Comparison of ENCODE assay signal across 8 mouse cellular contexts in the genomic region with DNA sequence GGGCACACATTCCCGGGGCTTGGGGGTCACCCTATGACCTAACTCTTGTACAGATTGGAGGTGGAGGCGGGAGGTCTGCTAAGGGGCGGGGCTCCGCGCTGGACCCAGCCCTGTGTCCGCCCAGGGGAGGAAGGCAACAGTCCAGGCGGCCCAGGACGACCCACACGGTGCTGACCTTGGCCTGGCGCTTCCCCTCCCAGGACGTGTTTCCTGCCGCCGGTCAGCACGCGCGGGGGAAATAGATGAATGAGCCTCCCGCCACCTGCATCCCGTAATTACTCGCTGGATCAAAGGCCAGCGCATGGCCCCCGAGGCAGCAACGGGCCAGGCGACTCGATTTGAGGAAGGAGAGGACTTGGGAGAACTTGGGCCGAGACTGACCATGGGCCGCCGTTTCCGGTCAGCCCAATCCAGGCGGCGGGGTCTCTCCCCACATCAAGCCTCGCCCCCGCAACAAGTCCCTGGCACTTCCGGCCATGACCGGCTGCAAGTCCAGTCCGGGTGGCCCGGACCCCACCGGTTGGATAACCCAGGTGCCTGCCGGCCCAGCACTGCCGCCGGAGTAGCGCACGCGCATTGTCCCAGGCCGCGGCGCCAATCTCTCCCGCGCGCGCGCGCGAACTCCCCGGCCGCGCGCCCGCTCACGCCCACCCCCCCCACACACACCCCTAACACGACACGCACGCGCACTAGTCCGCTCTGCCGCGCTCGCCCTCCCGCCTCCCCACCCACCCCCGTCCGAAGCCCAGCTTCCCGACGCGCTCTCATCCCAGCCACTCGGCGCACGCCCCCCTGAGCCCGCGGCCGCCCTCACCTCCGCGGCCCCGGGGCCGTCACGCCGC. TPM values are rescaled to one million over a fixed set of nuclear protein-coding genes. Genes with fewer than 3 reads are reported as not detected.
DNase-seq lines count a peak whose midpoint lies in the region; ATAC-seq lines count a peak whose summit lies in the region.

No protein-coding gene starts in this region.

- peak overlapping the region; percentile 97 for H3K27ac ChIP-seq in brown adipose tissue, adult 24 weeks (replicated peaks; ENCODE audit: low read depth, low read length)
- peak overlapping the region; percentile 93 to 97 for H3K27ac ChIP-seq in heart, embryonic 14.5 days (replicated peaks in 1 of 2; ENCODE audit: control insufficient read depth in 1 of 2, insufficient read depth in 1 of 2, low read depth in 2 of 2, low read length in 2 of 2)
- H3K27ac ChIP-seq in liver, embryonic 16.5 days (ENCODE audit: low read length): peak overlapping the region; percentile 89
- H3K27ac ChIP-seq in neural tube, embryonic 12.5 days: peak overlapping the region; percentile 66; the same call in 1 of the 2 replicates

- peaks cover 34% of the 10 kb centered on the region for H3K4me1 ChIP-seq in brown adipose tissue, adult 24 weeks (ENCODE audit: control insufficient read depth, insufficient read depth, insufficient read length, low read length)
- peaks cover 22 to 46% of the 10 kb centered on the region in 2 experiments for H3K4me1 ChIP-seq in heart, embryonic 14.5 days (ENCODE audit: control insufficient read depth in 2 of 2, insufficient read depth in 2 of 2, low read length in 2 of 2)
- H3K4me1 ChIP-seq in liver, embryonic 16.5 days (ENCODE audit: control insufficient read depth, low read depth, low read length): peaks cover 48% of the 10 kb centered on the region
- peaks cover 26% of the 10 kb centered on the region for H3K4me1 ChIP-seq in neural tube, embryonic 12.5 days

- peak; percentile 41 to 45 for DNase-seq in CD8-positive naive resting alpha-beta T cell, adult 2 months (ENCODE audit: low read depth in 2 of 2, low spot score in 2 of 2)
- peak; percentile 92 for DNase-seq in kidney, postnatal 14 days
- peak; percentile 92 for DNase-seq in testis, postnatal 10 days (ENCODE audit: low spot score)

- no peaks in the 10 kb centered on the region for H3K9me3 ChIP-seq in heart, embryonic 14.5 days (ENCODE audit: control insufficient read depth, low read length)
- no peaks in the 10 kb centered on the region for H3K9me3 ChIP-seq in liver, embryonic 16.5 days (replicated peaks; ENCODE audit: control insufficient read depth, low read length)
- no peaks in the 10 kb centered on the region for H3K9me3 ChIP-seq in neural tube, embryonic 12.5 days

- no peaks in the 10 kb centered on the region for H3K36me3 ChIP-seq in heart, embryonic 14.5 days (ENCODE audit: control insufficient read depth, insufficient read depth, low read length)
- no peaks in the 10 kb centered on the region for H3K36me3 ChIP-seq in liver, embryonic 16.5 days (ENCODE audit: control insufficient read depth, insufficient read depth)
- no peaks in the 10 kb centered on the region for H3K36me3 ChIP-seq in neural tube, embryonic 12.5 days

- 1% methylated on average over 67 of the region's 85 CpGs for WGBS in heart, embryonic 14.5 days
- WGBS in liver, embryonic 16.5 days (ENCODE audit: insufficient replicate concordance): under 1% methylated on average over 68 of the region's 85 CpGs
- WGBS in neural tube, embryonic 12.5 days: under 1% methylated on average over 84 of the region's 85 CpGs

- peak; percentile 53 for ATAC-seq in erythroid progenitor cell, adult 5-6 weeks (replicated peaks; ENCODE audit: low FRiP score, poor library complexity, severe bottlenecking)
- ATAC-seq in heart, embryonic 14.5 days (ENCODE audit: insufficient number of reproducible peaks, insufficient read depth, low FRiP score, low read depth): peak; percentile 68
- peak; percentile 69 for ATAC-seq in liver, embryonic 16.5 days (ENCODE audit: low read depth)
- peak; percentile 80 for ATAC-seq in neural tube, embryonic 12.5 days (ENCODE audit: low FRiP score, low read depth)

- H3K4me2 ChIP-seq in heart, embryonic 14.5 days (ENCODE audit: low read length): peak overlapping the region; percentile 69
- peak overlapping the region; percentile 79 for H3K4me2 ChIP-seq in liver, embryonic 16.5 days (ENCODE audit: low read depth, low read length)
- H3K4me2 ChIP-seq in neural tube, embryonic 12.5 days (replicated peaks): peak overlapping the region; percentile 96

- H3K4me3 ChIP-seq in brown adipose tissue, adult 24 weeks (ENCODE audit: insufficient read depth, low read depth, low read length): peak overlapping the region; percentile 97
- peak overlapping the region; percentile 60 to 73 for H3K4me3 ChIP-seq in heart, embryonic 14.5 days (ENCODE audit: control insufficient read depth in 1 of 2, insufficient read depth in 1 of 2, low read depth in 1 of 2, low read length in 2 of 2)
- H3K4me3 ChIP-seq in liver, embryonic 16.5 days (ENCODE audit: low read depth, low read length): peak overlapping the region; percentile 82
- peak overlapping the region; percentile 78 for H3K4me3 ChIP-seq in neural tube, embryonic 12.5 days

- no peaks in the 10 kb centered on the region for H3K27me3 ChIP-seq in heart, embryonic 14.5 days (ENCODE audit: control insufficient read depth, insufficient read depth, low read length)
- no peaks in the 10 kb centered on the region for H3K27me3 ChIP-seq in liver, embryonic 16.5 days (ENCODE audit: control insufficient read depth, insufficient read depth, low read depth, low read length)
- H3K27me3 ChIP-seq in neural tube, embryonic 12.5 days (replicated peaks): no peaks in the 10 kb centered on the region

- peak overlapping the region; percentile 93 for H3K9ac ChIP-seq in heart, embryonic 14.5 days (ENCODE audit: low read length)
- peak overlapping the region; percentile 86 for H3K9ac ChIP-seq in liver, embryonic 16.5 days (ENCODE audit: low read depth, low read length)
- H3K9ac ChIP-seq in neural tube, embryonic 12.5 days: peak overlapping the region; percentile 84

RNA-seq across cellular contexts. Expression of a gene that starts 0.5 kb away (rescaled TPM):
- polyA plus RNA-seq in brown adipose tissue, adult 24 weeks (2012; ENCODE audit: insufficient read depth, insufficient read length, missing spikeins): 28.2 and 41.7 TPM in 2 replicates
- 16.8 and 18.4 TPM in 2 replicates for total RNA-seq in erythroid progenitor cell, adult 5-6 weeks (2015; ENCODE audit: low replicate concordance)
- total RNA-seq in erythroid progenitor cell, adult 5-6 weeks (2017; ENCODE audit: low replicate concordance): 4.1 and 7.6 TPM in 2 replicates
- polyA plus RNA-seq in heart, embryonic 14.5 days (2014; fragmentation: Nextera tagmentation; extraction: Ambion mirVana): 11.8 and 12.2 TPM in 2 replicates
- 9.7 and 10.0 TPM in 2 replicates for polyA plus RNA-seq in liver, embryonic 16.5 days (2015; fragmentation: Nextera tagmentation; extraction: Ambion mirVana)
- polyA plus RNA-seq in neural tube, embryonic 12.5 days (2016; fragmentation: Nextera tagmentation; extraction: Ambion mirVana): 36.4 and 37.0 TPM in 2 replicates

RNA-seq across cellular contexts. Expression of a gene that starts 16.8 kb away (rescaled TPM):
- 5.1 and 7.7 TPM in 2 replicates for polyA plus RNA-seq in brown adipose tissue, adult 24 weeks (2012; ENCODE audit: insufficient read depth, insufficient read length, missing spikeins)
- total RNA-seq in erythroid progenitor cell, adult 5-6 weeks (2015; ENCODE audit: low replicate concordance): 0.42 TPM in 1 of 2 replicates, not detected in the other
- 4.2 and 11.6 TPM in 2 replicates for total RNA-seq in erythroid progenitor cell, adult 5-6 weeks (2017; ENCODE audit: low replicate concordance)
- polyA plus RNA-seq in heart, embryonic 14.5 days (2014; fragmentation: Nextera tagmentation; extraction: Ambion mirVana): 29.3 and 31.4 TPM in 2 replicates
- 16.1 and 16.6 TPM in 2 replicates for polyA plus RNA-seq in liver, embryonic 16.5 days (2015; fragmentation: Nextera tagmentation; extraction: Ambion mirVana)
- 78.1 and 86.0 TPM in 2 replicates for polyA plus RNA-seq in neural tube, embryonic 12.5 days (2016; fragmentation: Nextera tagmentation; extraction: Ambion mirVana)

RNA-seq across cellular contexts. Expression of a gene that starts 41.6 kb away (rescaled TPM):
- not detected in 2 replicates for polyA plus RNA-seq in brown adipose tissue, adult 24 weeks (2012; ENCODE audit: insufficient read depth, insufficient read length, missing spikeins)
- total RNA-seq in erythroid progenitor cell, adult 5-6 weeks (2015; ENCODE audit: low replicate concordance): not detected in 2 replicates
- not detected in 2 replicates for total RNA-seq in erythroid progenitor cell, adult 5-6 weeks (2017; ENCODE audit: low replicate concordance)
- polyA plus RNA-seq in heart, embryonic 14.5 days (2014; fragmentation: Nextera tagmentation; extraction: Ambion mirVana): not detected in 2 replicates
- not detected in 2 replicates for polyA plus RNA-seq in liver, embryonic 16.5 days (2015; fragmentation: Nextera tagmentation; extraction: Ambion mirVana)
- not detected in 2 replicates for polyA plus RNA-seq in neural tube, embryonic 12.5 days (2016; fragmentation: Nextera tagmentation; extraction: Ambion mirVana)

Comparison
In these comparisons a context has a peak if more than half of its experiments do, and no peak if none do; other contexts are left out.
1. Peak in every context shown above with its lines: DNase-seq, ATAC-seq, H3K4me3 ChIP-seq and H3K27ac ChIP-seq.